Mouse (Mus musculus) midbrain, embryonic 12.5 days (tissue): ENCODE results near the gene Tldc1. TPM values are rescaled to one million over a fixed set of nuclear protein-coding genes. Genes with fewer than 3 reads are reported as not detected.

Experiments used
- ATAC-seq: fragments of 200-750 bp; cut with Nextera tagmentation; 2 replicates; pipeline ENCODE4 v1.8.0; 2017; ENCODE audit warnings: low read depth, moderate TSS enrichment, moderate library complexity; ENCODE audit not compliant: low FRiP score
- H3K27ac ChIP-seq: fragments of 300-500 bp; sonication (generic); replicated peaks from 2 replicates; pipeline ENCODE4 v1.5.1; 2016; ENCODE audit warnings: mild to moderate bottlenecking
- H3K27me3 ChIP-seq: fragments of 300-500 bp; sonication (generic); 2 replicates; pipeline ENCODE4 v1.6.1; 2016; ENCODE audit warnings: mild to moderate bottlenecking
- H3K36me3 ChIP-seq: fragments of 300-500 bp; sonication (generic); 2 replicates; pipeline ENCODE4 v1.6.1; 2016
- H3K4me1 ChIP-seq: fragments of 300-500 bp; sonication (generic); 2 replicates; pipeline ENCODE4 v1.6.1; 2016
- H3K4me2 ChIP-seq: fragments of 300-500 bp; sonication (generic); replicated peaks from 2 replicates; pipeline ENCODE4 v1.6.1; 2016; ENCODE audit warnings: mild to moderate bottlenecking, moderate library complexity
- H3K4me3 ChIP-seq: fragments of 300-500 bp; sonication (generic); 2 replicates; pipeline ENCODE4 v1.5.1; 2016; ENCODE audit warnings: mild to moderate bottlenecking
- H3K9ac ChIP-seq: fragments of 300-500 bp; sonication (generic); replicated peaks from 2 replicates; pipeline ENCODE4 v1.6.1; 2016; ENCODE audit warnings: mild to moderate bottlenecking, moderate library complexity
- H3K9me3 ChIP-seq: fragments of 300-500 bp; sonication (generic); 2 replicates; pipeline ENCODE4 v1.6.1; 2016; ENCODE audit warnings: mild to moderate bottlenecking
- WGBS: fragments of 180-500 bp; shearing (Covaris S2); methylation state at CpG from one replicate; pipeline ENCODE4 v1.1.7; 2016; 5-methylcytosine and 5-hydroxymethylcytosine counted together
- polyA plus RNA-seq: library from polyadenylated mRNA; unstranded; fragments of >200 nt; fragmentation: Nextera tagmentation; extraction: Ambion mirVana; gene quantifications from 2 replicates; pipeline ENCODE4 v1.2.1, GENCODE M21; 2016

The Tldc1 gene
- polyA plus RNA-seq, 1 experiment from 2014 or later = 10.3 TPM

DNA sequence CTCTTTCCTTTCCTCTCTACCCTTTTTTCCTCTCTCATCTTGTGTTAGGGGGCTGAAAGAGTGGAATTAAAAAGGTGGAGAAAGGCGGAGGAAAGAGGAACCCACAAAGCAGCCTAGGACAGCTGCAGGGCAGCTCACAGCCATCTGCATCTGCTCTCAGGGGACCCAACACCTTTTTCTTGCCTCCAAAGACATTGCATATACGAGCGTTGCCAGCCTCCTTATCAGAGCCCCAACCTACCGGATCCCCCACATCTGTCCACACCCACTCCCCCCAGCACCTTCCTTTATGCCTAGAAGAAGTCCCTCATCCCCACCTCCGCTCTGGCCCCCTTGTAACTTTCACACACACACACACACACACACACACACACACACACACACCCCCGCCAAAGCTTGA lies 5.4 kb upstream of the Tldc1 start:
- Histone ChIP-seq H3K4me2 (no peak overlapping the region), H3K27ac (no peak overlapping the region), H3K9ac (no peak overlapping the region), H3K27me3 (0 out of 2 replicates have a peak, but pooled peaks cover 9% of the 10 kb centered on the region), H3K4me3 (no peak overlapping the region), H3K9me3 (no peaks in the 10 kb centered on the region), H3K36me3 (no peaks in the 10 kb centered on the region), H3K4me1 (peaks cover 30% of the 10 kb centered on the region)
- 78% methylated on average over 6 of the region's 6 CpGs for WGBS
- ATAC-seq = no peak

DNA sequence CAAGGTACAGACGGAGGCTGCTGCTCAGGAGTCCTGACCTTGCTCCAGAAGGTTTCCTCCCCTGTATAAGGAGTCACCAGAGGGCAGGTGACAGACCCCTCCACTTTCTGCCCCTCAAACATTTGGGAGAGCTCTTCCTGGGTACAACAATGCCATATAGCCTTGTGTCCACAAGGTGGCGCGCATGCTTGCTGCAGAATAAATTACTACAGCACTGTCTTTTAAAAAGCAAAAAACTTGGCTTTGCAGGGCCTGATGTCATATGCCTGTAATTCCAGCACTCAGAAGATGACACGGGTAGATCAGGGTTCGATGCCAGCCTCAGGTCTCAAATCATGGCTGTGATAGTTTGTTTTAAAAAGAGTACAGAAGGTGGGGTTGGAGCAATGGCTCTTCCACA lies 4.5 kb upstream of the Tldc1 start:
- Histone ChIP-seq H3K27me3 (0 out of 2 replicates have a peak, but pooled peaks cover 9% of the 10 kb centered on the region), H3K36me3 (no peaks in the 10 kb centered on the region), H3K27ac (no peak overlapping the region), H3K4me2 (no peak overlapping the region), H3K4me3 (no peak overlapping the region), H3K4me1 (peaks cover 33% of the 10 kb centered on the region), H3K9me3 (no peaks in the 10 kb centered on the region), H3K9ac (no peak overlapping the region)
- no peak for ATAC-seq
- WGBS = 12% methylated on average over 5 of the region's 5 CpGs

DNA sequence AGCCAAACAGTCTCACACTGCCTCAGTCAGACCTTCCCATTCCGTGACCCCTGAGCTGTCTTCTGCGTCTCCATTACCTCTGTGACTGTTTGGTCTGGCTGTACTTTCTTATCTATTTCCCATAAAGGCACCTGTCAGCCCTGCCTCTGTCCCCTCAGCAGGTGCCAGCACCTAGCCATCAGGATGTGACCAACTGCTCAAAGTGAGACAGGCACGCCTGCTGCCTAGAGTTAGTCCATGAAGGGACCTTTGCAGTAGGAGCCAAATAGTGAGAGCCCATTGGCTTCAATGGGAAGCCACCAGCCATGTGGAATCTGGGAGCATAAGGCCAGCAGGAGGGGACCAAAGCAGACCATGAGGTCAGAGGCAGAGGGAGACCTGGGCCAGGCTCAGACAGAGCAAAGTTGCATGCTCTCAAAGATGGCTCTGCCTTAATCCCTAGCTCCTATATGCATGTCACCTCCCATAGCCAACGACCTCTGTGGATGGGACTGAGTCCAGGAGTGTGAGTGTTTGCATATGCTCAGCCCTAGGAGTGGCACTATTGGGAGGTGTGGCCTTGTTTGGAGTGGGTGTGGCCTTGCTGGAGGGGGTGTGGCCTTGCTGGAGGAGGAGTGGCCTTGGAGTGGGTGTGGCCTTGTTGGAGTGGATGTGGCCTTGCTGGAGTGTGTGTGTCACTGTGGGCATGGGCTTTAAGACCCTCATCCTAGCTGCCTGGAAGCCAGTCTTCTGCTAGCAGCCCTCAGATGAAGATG lies 3.0 kb upstream of the Tldc1 start:
- Histone ChIP-seq H3K4me3 (no peak overlapping the region), H3K4me1 (peaks cover 39% of the 10 kb centered on the region), H3K9me3 (no peaks in the 10 kb centered on the region), H3K9ac (0 out of 2 replicates have a peak overlapping the region, but pooled peaks have one; percentile 24), H3K4me2 (no peak overlapping the region), H3K27me3 (0 out of 2 replicates have a peak, but pooled peaks cover 9% of the 10 kb centered on the region), H3K27ac (no peak overlapping the region), H3K36me3 (no peaks in the 10 kb centered on the region)
- 75% methylated on average over 4 of the region's 4 CpGs for WGBS
- ATAC-seq = no peak

DNA sequence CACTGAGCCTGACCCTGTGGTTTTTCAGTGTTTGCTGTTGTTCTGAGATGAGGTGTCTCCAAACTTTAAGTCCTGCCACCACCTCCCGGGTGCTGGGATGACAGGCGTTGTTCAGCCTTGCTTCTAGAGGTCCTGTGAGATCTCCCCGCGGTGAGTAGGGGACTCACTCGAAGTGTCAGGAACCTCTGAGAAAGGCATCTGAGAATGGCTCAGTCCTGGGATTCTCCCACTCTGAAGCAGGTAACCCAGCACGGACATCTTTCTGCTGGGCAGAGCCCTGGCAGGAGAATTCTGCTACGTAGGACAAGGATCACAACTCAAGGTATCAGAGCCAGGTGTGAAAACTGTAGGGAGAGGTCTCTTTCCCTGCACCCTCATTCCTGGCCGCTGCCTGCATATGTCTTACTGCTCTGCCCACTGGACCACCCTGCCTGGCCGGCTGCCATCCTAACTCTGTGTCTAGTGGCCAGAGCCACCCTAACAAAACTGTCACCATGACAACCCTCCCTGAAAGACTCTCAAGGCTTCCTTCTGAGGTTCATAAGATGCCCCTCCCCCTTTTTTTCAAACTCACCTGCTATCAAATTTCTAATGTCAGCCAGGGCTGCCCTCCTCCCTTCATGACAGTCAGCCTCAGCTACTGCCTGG lies 2.3 kb upstream of the Tldc1 start:
- peaks cover 32% of the 10 kb centered on the region for H3K4me1 ChIP-seq

DNA sequence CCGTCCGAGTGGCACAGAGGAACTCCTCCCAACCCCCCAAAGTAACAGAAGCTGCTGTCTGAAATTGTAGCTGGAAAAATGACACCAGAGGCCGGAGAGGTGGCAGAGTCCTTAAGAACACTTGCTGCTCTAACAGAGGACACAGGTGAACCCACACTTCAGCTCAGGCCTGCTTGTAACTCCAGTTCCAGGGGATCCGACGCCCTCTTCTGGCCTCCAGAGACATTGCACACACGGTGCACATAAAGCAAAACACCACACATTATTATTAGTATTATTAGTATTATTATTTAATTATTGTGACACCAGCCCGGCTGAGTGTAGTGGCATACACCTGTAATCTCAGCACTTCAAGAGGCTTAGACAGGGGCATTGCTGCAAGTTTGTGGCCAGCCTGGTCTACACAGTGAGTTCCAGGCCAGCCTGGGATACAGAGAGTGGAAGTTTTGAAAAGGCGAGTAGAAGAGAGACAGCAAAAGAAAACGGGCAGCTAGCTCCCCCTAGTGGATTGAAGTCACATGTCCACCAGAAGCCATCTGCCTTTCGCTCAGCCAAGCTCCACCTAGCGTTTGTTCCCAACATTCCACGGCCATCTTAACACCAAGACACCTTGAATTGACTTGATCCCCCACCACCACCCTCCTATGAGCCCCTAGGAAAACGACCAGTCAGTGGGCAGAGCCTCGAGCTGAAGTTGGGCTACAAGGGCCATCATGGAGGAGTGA lies 959 bp upstream of the Tldc1 start:
- no peaks in the 10 kb centered on the region for H3K36me3 ChIP-seq
- peaks cover 21% of the 10 kb centered on the region for H3K4me1 ChIP-seq
- no peak overlapping the region for H3K9ac ChIP-seq
- H3K9me3 ChIP-seq = no peaks in the 10 kb centered on the region
- peak overlapping the region; percentile 54 for H3K27ac ChIP-seq
- 0 out of 2 replicates have a peak, but pooled peaks cover 9% of the 10 kb centered on the region for H3K27me3 ChIP-seq
- no peak overlapping the region for H3K4me3 ChIP-seq
- ATAC-seq = no peak
- WGBS = 24% methylated on average over 14 of the region's 14 CpGs
- H3K4me2 ChIP-seq = peak overlapping the region; percentile 88

More for the DNA sequence above, 2.3 kb upstream of the Tldc1 start:
- H3K4me2 ChIP-seq = no peak overlapping the region
- 0 out of 2 replicates have a peak, but pooled peaks cover 9% of the 10 kb centered on the region for H3K27me3 ChIP-seq
- no peaks in the 10 kb centered on the region for H3K9me3 ChIP-seq
- no peak for ATAC-seq
- H3K27ac ChIP-seq = no peak overlapping the region
- WGBS = 84% methylated on average over 9 of the region's 9 CpGs
- H3K4me3 ChIP-seq = no peak overlapping the region
- 0 out of 2 replicates have a peak overlapping the region, but pooled peaks have one; percentile 24 for H3K9ac ChIP-seq
- H3K36me3 ChIP-seq = no peaks in the 10 kb centered on the region

DNA sequence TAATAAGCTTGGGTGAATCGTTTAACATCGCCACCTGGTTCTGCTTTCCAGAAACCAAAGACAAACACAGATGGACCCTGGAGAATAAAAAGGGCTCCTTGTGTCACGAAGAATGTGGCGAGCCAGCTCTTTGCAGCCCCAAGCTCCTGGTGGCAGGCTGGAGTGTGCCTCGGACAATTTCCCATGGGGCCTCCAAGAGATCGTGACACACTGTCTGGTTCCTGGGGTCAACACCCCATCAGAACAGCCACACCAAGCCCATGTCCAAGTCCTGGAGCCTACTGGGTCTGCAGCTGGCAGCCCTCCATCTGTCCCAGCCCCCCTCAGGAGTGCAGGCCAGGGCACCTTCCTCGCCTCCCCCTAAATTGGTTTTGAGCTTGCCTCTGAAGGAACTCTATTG lies 451 bp downstream of the Tldc1 start:
- H3K4me1 ChIP-seq = peaks cover 18% of the 10 kb centered on the region
- H3K4me2 ChIP-seq = peak overlapping the region; percentile 88
- 22% methylated on average over 7 of the region's 7 CpGs for WGBS

DNA sequence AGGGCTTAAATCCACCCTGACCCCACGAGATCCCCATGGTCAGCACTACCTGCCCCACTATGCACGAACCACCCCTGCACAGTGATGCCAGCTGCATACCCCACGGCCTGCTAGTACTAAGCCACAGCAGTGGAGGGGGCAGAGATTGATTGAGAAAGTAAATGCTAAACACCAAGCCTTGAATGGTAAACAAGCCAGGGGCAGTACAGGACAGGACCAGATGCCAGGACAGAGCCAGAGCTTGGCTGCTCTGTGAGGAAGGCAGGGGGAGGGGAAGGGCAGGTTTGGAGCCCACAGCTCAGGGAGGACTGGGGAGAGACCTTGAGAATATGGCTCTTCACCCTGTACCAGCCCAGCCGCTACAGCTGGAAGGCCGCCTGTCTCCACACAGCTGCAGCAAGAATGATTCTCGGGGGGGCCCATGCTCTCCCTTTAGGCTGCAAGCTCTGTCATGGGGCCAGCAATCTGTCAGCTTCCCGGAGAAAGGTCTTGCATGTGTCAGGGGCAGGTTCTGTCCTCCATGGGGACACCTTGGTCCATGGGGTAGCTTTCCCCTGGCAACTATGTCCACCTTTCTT lies 1.5 kb downstream of the Tldc1 start:
- H3K27me3 ChIP-seq = 0 out of 2 replicates have a peak, but pooled peaks cover 9% of the 10 kb centered on the region

More for the DNA sequence above, 451 bp downstream of the Tldc1 start:
- Histone ChIP-seq H3K27ac (peak overlapping the region; percentile 84), H3K9ac (peak overlapping the region; percentile 75), H3K9me3 (no peaks in the 10 kb centered on the region), H3K36me3 (no peaks in the 10 kb centered on the region), H3K27me3 (0 out of 2 replicates have a peak, but pooled peaks cover 9% of the 10 kb centered on the region), H3K4me3 (peak overlapping the region; percentile 61)
- ATAC-seq = no peak; the same call in 1 of the 2 replicates

DNA sequence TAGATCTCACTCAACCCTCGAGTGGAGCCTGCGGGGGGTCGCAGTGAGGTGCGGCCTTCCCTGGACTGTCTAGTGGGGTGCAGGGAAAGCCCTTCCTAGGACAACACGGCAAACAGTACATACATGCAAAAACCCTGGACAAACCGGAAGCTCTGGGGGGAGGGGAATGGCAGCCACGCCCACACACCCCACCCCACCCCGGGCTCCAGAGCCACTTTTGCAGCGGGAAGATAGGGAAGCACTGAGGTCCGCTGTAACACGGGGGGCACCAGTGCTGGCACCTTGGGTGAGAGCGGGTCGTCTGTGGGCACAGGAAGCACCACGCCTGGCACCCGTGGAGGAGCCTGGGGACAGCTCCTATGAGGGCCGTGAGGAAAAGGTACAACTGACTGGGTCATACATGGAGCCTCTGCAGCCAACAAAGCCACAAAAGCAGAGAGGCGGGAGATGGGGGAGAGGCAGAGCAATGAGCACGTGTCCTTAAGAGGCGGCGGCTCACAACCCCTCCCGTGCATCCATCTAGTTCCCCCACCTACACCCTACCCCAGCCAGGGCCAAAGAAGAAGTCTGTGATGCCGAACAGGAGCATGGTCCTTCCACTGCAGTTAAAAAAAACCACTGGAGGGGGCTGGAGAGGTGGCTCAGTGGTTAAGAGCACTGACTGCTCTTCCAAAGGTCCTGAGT lies 12.3 kb downstream of the Tldc1 start:
- Histone ChIP-seq H3K9me3 (no peaks in the 10 kb centered on the region), H3K27ac (no peak overlapping the region), H3K36me3 (peaks cover 37% of the 10 kb centered on the region), H3K4me1 (no peaks in the 10 kb centered on the region; the same call in 1 of the 2 replicates), H3K4me2 (no peak overlapping the region), H3K4me3 (no peak overlapping the region), H3K27me3 (no peaks in the 10 kb centered on the region), H3K9ac (no peak overlapping the region)
- 81% methylated on average over 22 of the region's 22 CpGs for WGBS
- no peak for ATAC-seq

More for the DNA sequence above, 1.5 kb downstream of the Tldc1 start:
- H3K9me3 ChIP-seq = no peaks in the 10 kb centered on the region
- WGBS = 88% methylated on average over 7 of the region's 7 CpGs
- H3K36me3 ChIP-seq = no peaks in the 10 kb centered on the region
- H3K4me3 ChIP-seq = no peak overlapping the region
- H3K4me1 ChIP-seq = peaks cover 18% of the 10 kb centered on the region
- ATAC-seq = no peak
- no peak overlapping the region for H3K9ac ChIP-seq
- no peak overlapping the region for H3K27ac ChIP-seq
- no peak overlapping the region for H3K4me2 ChIP-seq

DNA sequence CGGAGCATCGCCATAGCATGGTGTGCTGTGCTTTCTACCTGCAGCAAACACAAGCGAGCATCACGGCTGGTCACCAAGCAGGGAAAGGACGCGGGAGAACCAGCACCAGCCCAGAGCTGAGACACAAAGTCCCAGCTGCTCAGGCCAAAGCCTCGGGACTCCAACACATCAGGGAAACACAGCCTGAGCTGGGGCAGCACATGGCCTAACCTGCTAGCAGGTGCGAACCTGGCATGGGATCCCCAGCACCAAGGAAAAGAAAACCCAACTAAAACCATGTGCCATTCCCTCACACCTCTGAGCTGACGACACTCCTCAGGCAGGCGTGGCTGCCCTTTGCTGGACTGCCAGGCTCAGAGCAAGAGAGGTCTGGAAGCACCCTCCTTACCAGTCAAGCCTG lies 12.9 kb downstream of the Tldc1 start:
- Histone ChIP-seq H3K9ac (no peak overlapping the region), H3K4me2 (no peak overlapping the region), H3K36me3 (peaks cover 37% of the 10 kb centered on the region), H3K9me3 (no peaks in the 10 kb centered on the region), H3K4me1 (no peaks in the 10 kb centered on the region; the same call in 1 of the 2 replicates), H3K4me3 (no peak overlapping the region), H3K27me3 (no peaks in the 10 kb centered on the region), H3K27ac (no peak overlapping the region)
- no peak for ATAC-seq
- 87% methylated on average over 10 of the region's 10 CpGs for WGBS

DNA sequence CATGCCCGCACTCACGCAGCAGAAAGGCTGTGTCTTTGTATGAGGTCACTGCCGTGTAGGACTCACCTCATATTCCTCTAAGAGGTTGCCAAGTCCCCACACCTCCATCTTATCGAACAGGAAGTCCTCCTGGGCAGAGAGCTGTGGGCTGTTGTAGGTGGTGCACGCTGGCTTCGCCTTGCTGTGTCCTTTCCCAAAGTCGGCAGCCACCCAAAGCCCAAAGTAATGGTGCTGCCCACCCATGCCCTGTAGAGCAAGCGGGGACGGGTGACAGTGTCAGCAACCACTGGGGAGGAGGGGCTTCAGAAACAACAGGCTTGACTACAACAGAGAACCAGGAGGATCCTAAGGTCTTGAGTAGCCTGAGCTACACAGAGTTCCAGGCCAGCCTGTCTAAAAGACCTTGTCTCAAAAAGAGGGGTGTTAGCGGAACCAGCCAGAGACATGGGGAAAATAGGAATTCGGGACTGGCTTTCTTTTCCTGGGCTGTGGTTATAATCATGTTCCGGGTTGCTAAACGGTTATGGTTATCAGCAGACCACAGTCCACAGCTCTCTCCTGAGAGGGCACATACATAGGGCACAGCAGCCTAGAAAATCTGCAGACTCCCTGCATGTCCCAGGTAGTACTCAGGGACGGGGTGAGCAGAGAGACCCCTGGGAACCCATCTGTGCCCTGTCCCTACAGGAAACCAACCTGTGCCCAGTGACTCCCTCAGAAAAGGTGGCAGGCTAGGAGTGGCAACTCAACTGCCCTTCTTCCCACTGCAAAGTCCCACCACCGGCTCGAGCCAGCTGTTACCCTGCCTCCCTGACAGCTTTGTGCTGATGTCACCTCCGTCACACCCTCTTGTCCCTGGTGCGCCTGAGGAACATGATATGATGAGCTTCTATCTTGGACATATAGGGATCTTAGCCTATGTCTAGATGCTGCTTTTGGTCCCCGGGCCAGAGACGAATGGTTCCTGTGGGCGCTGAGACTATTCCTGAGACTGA lies 15.7 kb downstream of the Tldc1 start:
- H3K36me3 ChIP-seq = peaks cover 28% of the 10 kb centered on the region
- H3K9me3 ChIP-seq = no peaks in the 10 kb centered on the region
- H3K27ac ChIP-seq = no peak overlapping the region
- 91% methylated on average over 21 of the region's 21 CpGs for WGBS
- no peak for ATAC-seq
- no peak overlapping the region for H3K4me3 ChIP-seq
- H3K4me2 ChIP-seq = no peak overlapping the region
- H3K4me1 ChIP-seq = peaks cover 9% of the 10 kb centered on the region; the same call in 1 of the 2 replicates
- H3K9ac ChIP-seq = no peak overlapping the region
- no peaks in the 10 kb centered on the region for H3K27me3 ChIP-seq
